Mouse (Mus musculus) neutrophil, adult 83 days (primary cell): Measurements from ENCODE around the gene Olfr1276. TPM values are rescaled to one million over a fixed set of nuclear protein-coding genes. Genes with fewer than 3 reads are reported as not detected.

Experiments used
- total RNA-seq, 2 experiments: library from RNA; stranded (reverse); gene quantifications; one replicate each; pipeline ENCODE4 v1.2.4; 2023

Olfr1276 gene
- total RNA-seq, result not detected

DNA sequence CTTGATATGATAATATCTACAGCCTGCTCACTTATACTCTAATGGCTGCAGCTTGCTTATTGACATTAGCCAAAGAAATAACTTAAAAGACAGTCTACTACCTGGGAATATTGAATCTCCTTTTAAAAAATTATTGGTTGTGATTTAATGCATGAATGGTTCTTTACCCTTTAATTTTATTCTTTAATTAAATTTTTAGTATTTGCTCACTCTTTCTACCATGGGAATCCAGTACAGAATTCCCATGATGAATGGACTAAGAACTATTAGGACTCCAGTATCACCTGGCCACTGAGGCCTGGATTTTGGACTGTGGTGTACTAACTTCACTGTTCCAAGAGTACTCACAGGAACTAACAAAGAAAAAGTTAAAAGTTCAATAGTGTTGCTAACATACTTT is at the start of gene Olfr1276:
Gene Olfr1276, plus strand, starts transcription at position 301 of the 400 bp plus-strand sequence.

DNA sequence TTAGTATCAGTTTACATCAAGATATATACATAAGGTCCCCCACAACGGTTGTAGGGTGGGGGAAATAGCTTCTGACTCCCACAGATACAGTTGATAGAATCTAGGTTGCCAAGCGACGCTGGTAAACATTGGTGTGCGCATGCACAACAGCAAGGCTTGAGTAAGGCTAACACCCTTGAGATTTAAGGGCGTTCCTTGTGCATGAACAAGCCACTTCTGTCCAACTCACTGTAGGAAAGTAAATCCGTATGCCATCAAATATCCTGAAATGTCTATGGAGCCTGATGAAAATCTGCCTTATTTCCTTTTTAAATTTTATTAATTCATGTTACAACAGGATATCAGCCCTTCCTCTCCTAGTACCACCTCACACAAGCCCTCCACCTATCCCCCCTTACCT is 24.8 kb upstream of the Olfr1276 start, which contains the start of gene 4930430A15Rik:
Gene 4930430A15Rik, minus strand, starts transcription at position 101 of the 400 bp plus-strand sequence.

DNA sequence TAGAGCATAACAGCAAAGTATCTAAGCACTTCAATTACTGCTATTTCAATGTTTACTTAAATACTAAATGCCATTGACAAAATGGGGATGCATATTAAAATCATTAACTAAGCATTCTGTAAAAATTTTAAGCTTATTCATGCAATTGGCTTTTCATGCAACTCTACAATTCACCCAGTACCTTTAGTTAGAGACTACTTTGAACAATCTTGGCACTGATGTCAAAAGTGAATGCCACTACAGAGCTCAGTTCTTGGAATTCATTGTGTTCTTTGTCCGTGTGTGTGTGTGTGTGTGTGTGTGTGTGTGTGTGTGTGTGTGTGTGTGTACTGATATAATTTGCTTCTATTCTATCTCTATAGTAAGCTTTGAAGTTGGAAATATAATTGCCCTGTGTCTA is 19.1 kb upstream of the Olfr1276 start, which contains the start of gene Olfr1275:
Gene Olfr1275, minus strand, starts transcription at position 101 of the 400 bp plus-strand sequence.

DNA sequence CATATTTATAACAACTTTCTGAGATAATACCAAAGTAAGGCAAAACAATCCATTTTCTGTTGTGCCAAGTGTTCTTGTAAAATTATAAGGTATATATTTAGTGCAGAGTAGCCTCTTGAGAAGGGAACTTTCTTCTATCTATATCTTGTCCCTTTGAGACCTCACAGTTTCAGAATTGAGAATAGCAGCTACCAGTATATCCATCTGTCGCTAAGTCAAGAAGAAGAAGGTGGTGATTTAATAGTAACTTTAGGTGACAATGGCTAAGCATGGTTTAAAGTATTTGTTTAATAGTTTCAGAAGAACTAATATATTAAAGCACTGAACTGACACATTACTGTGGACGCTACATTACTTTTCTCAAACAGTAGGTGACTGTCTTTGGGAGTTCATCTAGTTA is 19.7 kb downstream of the Olfr1276 start, which contains the start of gene Olfr1277:
Gene Olfr1277, minus strand, starts transcription at position 101 of the 400 bp plus-strand sequence.

DNA sequence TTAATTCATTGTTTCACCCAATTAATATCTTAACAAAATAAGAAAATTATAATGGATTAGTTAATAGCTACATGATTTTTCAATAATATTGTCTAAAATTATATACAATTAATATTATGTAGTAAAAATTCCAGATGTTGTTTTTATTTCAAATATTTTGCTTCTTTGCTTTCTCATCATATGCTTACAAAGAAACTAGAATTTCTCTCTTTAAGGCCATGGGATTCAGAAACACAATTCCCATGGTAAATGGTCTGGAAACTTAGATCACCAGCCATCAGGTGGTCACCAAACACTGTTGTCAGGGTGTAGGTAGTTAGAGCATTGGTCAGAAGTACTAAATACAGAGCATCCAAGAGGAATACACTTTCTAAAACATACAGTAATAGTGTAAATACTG is 35.5 kb downstream of the Olfr1276 start, which contains the start of gene Olfr1278:
Gene Olfr1278, plus strand, starts transcription at position 301 of the 400 bp plus-strand sequence.

DNA sequence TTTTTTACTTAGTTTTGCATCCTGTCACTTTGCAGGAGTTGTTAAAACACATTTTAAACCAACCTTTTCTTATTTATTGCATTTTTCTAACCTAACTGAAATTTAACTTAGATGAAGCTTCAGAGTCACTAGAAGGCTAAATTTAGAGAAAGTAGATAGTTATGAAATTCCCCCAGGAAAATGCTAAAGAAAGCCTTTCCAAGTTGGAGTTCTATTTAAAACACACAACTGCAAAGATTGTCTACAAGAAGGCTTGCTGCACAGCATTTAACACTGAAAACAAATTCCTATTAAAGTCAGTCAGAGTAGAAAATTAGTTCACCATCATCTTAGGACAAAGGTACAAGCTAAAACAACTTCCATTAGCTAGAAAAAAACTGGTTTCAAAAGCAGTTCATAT is 46.1 kb downstream of the Olfr1276 start, which contains the start of gene Olfr1279:
Gene Olfr1279, plus strand, starts transcription at position 262 of the 400 bp plus-strand sequence.

Other genes with a start within 250 kb of the Olfr1276 start
- gene Gm13941, start 148.5 kb upstream of the Olfr1276 start, total RNA-seq, result not detected
- not detected for gene Gm15130, start 101.6 kb upstream of the Olfr1276 start, total RNA-seq
- not detected for gene 4930430A15Rik, start 24.9 kb upstream of the Olfr1276 start, total RNA-seq
- not detected for gene Olfr1275, start 19.2 kb upstream of the Olfr1276 start, total RNA-seq
- not detected for gene Olfr1277, start 19.6 kb downstream of the Olfr1276 start, total RNA-seq
- not detected for gene Olfr1278, start 35.6 kb downstream of the Olfr1276 start, total RNA-seq
- not detected for gene Olfr1279, start 46.1 kb downstream of the Olfr1276 start, total RNA-seq
- gene Olfr1280, start 59.5 kb downstream of the Olfr1276 start, total RNA-seq, result not detected
- not detected for gene Olfr1281, start 72.0 kb downstream of the Olfr1276 start, total RNA-seq
- not detected for gene Olfr1282, start 81.6 kb downstream of the Olfr1276 start, total RNA-seq
- gene Olfr1283, start 112.3 kb downstream of the Olfr1276 start, total RNA-seq, result not detected
- gene Olfr1284, start 121.0 kb downstream of the Olfr1276 start, total RNA-seq, result not detected
- not detected for gene Olfr1286, start 168.6 kb downstream of the Olfr1276 start, total RNA-seq
- not detected for gene Olfr1287, start 194.6 kb downstream of the Olfr1276 start, total RNA-seq
- not detected for gene Olfr1288, start 219.6 kb downstream of the Olfr1276 start, total RNA-seq
- gene Olfr1289, start 226.3 kb downstream of the Olfr1276 start, total RNA-seq, result not detected
- gene Olfr1290, start 239.3 kb downstream of the Olfr1276 start, total RNA-seq, result not detected
- gene Olfr1291-ps1, start 242.7 kb downstream of the Olfr1276 start, total RNA-seq, result not detected